8 mouse cellular contexts compared by ENCODE assay signal in the genomic region with DNA sequence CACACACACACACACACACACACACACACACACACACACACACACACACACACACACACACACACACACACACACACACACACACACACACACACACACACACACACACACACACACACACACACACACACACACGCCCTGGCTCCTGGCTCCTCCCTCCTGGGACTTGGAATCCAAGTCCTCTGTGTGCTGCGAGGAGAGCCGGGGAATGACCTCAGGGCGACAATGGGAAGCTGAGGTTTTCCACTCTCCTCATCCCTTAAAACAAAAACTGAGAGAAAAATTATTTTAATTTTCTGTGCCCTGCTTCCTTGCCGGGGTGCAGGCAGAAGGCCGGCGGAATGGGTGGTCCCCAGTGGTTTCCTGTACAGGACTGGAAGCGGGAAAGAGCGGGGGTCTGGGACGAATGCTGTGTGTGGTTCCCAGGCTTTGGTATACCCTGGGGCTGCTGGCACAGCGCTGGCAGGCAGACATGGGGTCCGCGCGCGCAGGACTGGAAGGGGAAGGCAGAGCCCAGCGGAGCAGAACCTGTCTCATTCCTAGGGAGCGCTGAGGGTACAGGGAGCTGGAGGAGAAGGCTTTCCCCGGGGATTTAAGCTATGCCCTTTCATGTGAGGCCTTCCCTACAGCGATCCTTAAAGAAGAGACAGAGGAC. TPM values are rescaled to one million over a fixed set of nuclear protein-coding genes. Genes with fewer than 3 reads are reported as not detected.
A peak's percentile ranks its signal among the peaks of the same experiment; 100 is the strongest.
DNase-seq lines count a peak whose midpoint lies in the region; ATAC-seq and TF ChIP-seq lines count a peak whose summit lies in the region.

No protein-coding gene starts in this region.

- H3K4me2 ChIP-seq in lung, embryonic 15.5 days, result peak overlapping the region; percentile 27; the same call in 1 of the 2 replicates
- H3K4me2 ChIP-seq in heart, postnatal 0 days (ENCODE audit: low read depth, low read length), result peak overlapping the region; percentile 25

- TF ChIP-seq CTCF in heart, postnatal 0 days (IDR thresholded peaks at IDR 0.05; ENCODE audit: low read depth), result no peak

- no peaks in the 10 kb centered on the region for H3K9me3 ChIP-seq in lung, embryonic 15.5 days
- H3K9me3 ChIP-seq in heart, postnatal 0 days (replicated peaks; ENCODE audit: control insufficient read depth, low read length), result no peaks in the 10 kb centered on the region
- no peaks in the 10 kb centered on the region for H3K9me3 ChIP-seq in limb, embryonic 10.5 days (replicated peaks)

- no peak overlapping the region for H3K9ac ChIP-seq in lung, embryonic 15.5 days
- no peak overlapping the region for H3K9ac ChIP-seq in heart, postnatal 0 days (replicated peaks; ENCODE audit: low read depth, low read length)

- peaks cover 54% of the 10 kb centered on the region for H3K27me3 ChIP-seq in lung, embryonic 15.5 days
- 0 out of 2 replicates have a peak, but pooled peaks cover 4% of the 10 kb centered on the region for H3K27me3 ChIP-seq in heart, postnatal 0 days (ENCODE audit: control insufficient read depth, insufficient read depth, low read length)
- peaks cover 81% of the 10 kb centered on the region for H3K27me3 ChIP-seq in limb, embryonic 10.5 days (ENCODE audit: low read depth, poor library complexity, severe bottlenecking)

- H3K36me3 ChIP-seq in lung, embryonic 15.5 days, result no peaks in the 10 kb centered on the region
- no peaks in the 10 kb centered on the region for H3K36me3 ChIP-seq in heart, postnatal 0 days (replicated peaks; ENCODE audit: control insufficient read depth, insufficient read depth, low read length)
- H3K36me3 ChIP-seq in limb, embryonic 10.5 days, result no peaks in the 10 kb centered on the region

- no peak for TF ChIP-seq EP300 in heart, postnatal 0 days (IDR thresholded peaks at IDR 0.05; ENCODE audit: low read depth)

- no peak overlapping the region for H3K4me3 ChIP-seq in lung, embryonic 15.5 days
- no peak overlapping the region for H3K4me3 ChIP-seq in heart, postnatal 0 days (ENCODE audit: low read depth, low read length)
- H3K4me3 ChIP-seq in limb, embryonic 10.5 days, result peak overlapping the region; percentile 36

- H3K4me1 ChIP-seq in lung, embryonic 15.5 days, result peaks cover 5% of the 10 kb centered on the region; the same call in 1 of the 2 replicates
- peaks cover 6% of the 10 kb centered on the region; the same call in 1 of the 2 replicates for H3K4me1 ChIP-seq in heart, postnatal 0 days (ENCODE audit: control insufficient read depth, insufficient read depth)
- H3K4me1 ChIP-seq in limb, embryonic 10.5 days, result peaks cover 12% of the 10 kb centered on the region

- H3K27ac ChIP-seq in lung, embryonic 15.5 days, result no peak overlapping the region
- 0 out of 2 replicates have a peak overlapping the region, but pooled peaks have one; percentile 32 for H3K27ac ChIP-seq in heart, postnatal 0 days (ENCODE audit: low read depth)
- no peak overlapping the region; the same call in 1 of the 2 replicates for H3K27ac ChIP-seq in limb, embryonic 10.5 days

- 12% methylated on average over 18 of the region's 19 CpGs for WGBS in lung, embryonic 15.5 days
- 13% methylated on average over 19 of the region's 19 CpGs for WGBS in heart, postnatal 0 days
- WGBS in limb, embryonic 10.5 days, result 9% methylated on average over 19 of the region's 19 CpGs

- no peak for DNase-seq in lung, postnatal 25 days (ENCODE audit: low spot score)
- peak; percentile 36 for DNase-seq in heart, postnatal 0 days (ENCODE audit: low spot score)
- DNase-seq in limb, embryonic 10.5 days (ENCODE audit: low spot score), result peak; percentile 48
- peak; percentile 45 for DNase-seq in retina, postnatal 1 day
- DNase-seq in frontal cortex, postnatal 25 days (ENCODE audit: low spot score in 2 of 2), result no peak
- DNase-seq in adrenal gland, postnatal 10 days, result no peak

- no peak for ATAC-seq in lung, embryonic 15.5 days (ENCODE audit: borderline replicate concordance, extremely low read depth, low FRiP score, low TSS enrichment)
- no peak; the same call in 1 of the 2 replicates for ATAC-seq in heart, postnatal 0 days (ENCODE audit: insufficient read depth, low read depth)
- no peak for ATAC-seq in erythroid progenitor cell, adult 5-6 weeks (replicated peaks; ENCODE audit: low FRiP score, poor library complexity, severe bottlenecking)

RNA-seq across cellular contexts. Expression of a gene that starts 30.1 kb away (rescaled TPM):
- not detected in 2 replicates for polyA plus RNA-seq in lung, embryonic 15.5 days (2015; fragmentation: Nextera tagmentation; extraction: Ambion mirVana)
- total RNA-seq in heart, postnatal 0 days (2014; rRNA removed; ENCODE audit: low replicate concordance), result not detected in 2 replicates
- not detected in 2 replicates for polyA plus RNA-seq in heart, postnatal 0 days (2015; fragmentation: Nextera tagmentation; extraction: Ambion mirVana)
- polyA plus RNA-seq in limb, embryonic 10.5 days (2016; fragmentation: Nextera tagmentation; extraction: Ambion mirVana), result not detected in 2 replicates
- not detected in 2 replicates for total RNA-seq in erythroid progenitor cell, adult 5-6 weeks (2015; ENCODE audit: low replicate concordance)
- not detected in 2 replicates for total RNA-seq in erythroid progenitor cell, adult 5-6 weeks (2017; ENCODE audit: low replicate concordance)
- total RNA-seq in adrenal gland, postnatal 10 days (2021), result not detected

RNA-seq across cellular contexts. Expression of a gene that starts 31.1 kb away (rescaled TPM):
- polyA plus RNA-seq in lung, embryonic 15.5 days (2015; fragmentation: Nextera tagmentation; extraction: Ambion mirVana), result 122 and 126 TPM in 2 replicates
- 77.8 and 91.4 TPM in 2 replicates for total RNA-seq in heart, postnatal 0 days (2014; rRNA removed; ENCODE audit: low replicate concordance)
- polyA plus RNA-seq in heart, postnatal 0 days (2015; fragmentation: Nextera tagmentation; extraction: Ambion mirVana), result 20.1 and 20.6 TPM in 2 replicates
- 260 and 283 TPM in 2 replicates for polyA plus RNA-seq in limb, embryonic 10.5 days (2016; fragmentation: Nextera tagmentation; extraction: Ambion mirVana)
- total RNA-seq in erythroid progenitor cell, adult 5-6 weeks (2015; ENCODE audit: low replicate concordance), result 127 and 148 TPM in 2 replicates
- total RNA-seq in erythroid progenitor cell, adult 5-6 weeks (2017; ENCODE audit: low replicate concordance), result 140 and 145 TPM in 2 replicates
- total RNA-seq in adrenal gland, postnatal 10 days (2021), result 10 to 100 TPM; 58.1 to 77.1 TPM

RNA-seq across cellular contexts. Expression of a gene that starts 57.9 kb away (rescaled TPM):
- polyA plus RNA-seq in lung, embryonic 15.5 days (2015; fragmentation: Nextera tagmentation; extraction: Ambion mirVana), result 628 and 681 TPM in 2 replicates
- 1,589 and 2,020 TPM in 2 replicates for total RNA-seq in heart, postnatal 0 days (2014; rRNA removed; ENCODE audit: low replicate concordance)
- polyA plus RNA-seq in heart, postnatal 0 days (2015; fragmentation: Nextera tagmentation; extraction: Ambion mirVana), result 3,128 and 3,343 TPM in 2 replicates
- polyA plus RNA-seq in limb, embryonic 10.5 days (2016; fragmentation: Nextera tagmentation; extraction: Ambion mirVana), result 651 and 677 TPM in 2 replicates
- 65.8 and 80.0 TPM in 2 replicates for total RNA-seq in erythroid progenitor cell, adult 5-6 weeks (2015; ENCODE audit: low replicate concordance)
- total RNA-seq in erythroid progenitor cell, adult 5-6 weeks (2017; ENCODE audit: low replicate concordance), result 67.9 and 87.3 TPM in 2 replicates
- 1,000 to 10,000 TPM; 1,321 to 1,365 TPM for total RNA-seq in adrenal gland, postnatal 10 days (2021)

Comparison
In these comparisons a context has a peak if more than half of its experiments do, and no peak if none do; other contexts are left out.
1. DNase-seq: peak in heart, postnatal 0 days (single experiment), limb, embryonic 10.5 days (single experiment) and retina, postnatal 1 day (single experiment); none in lung, postnatal 25 days (single experiment), frontal cortex, postnatal 25 days (0 of 2) and adrenal gland, postnatal 10 days (single experiment).
2. RNA of a gene that starts 57.9 kb away (total RNA-seq): 1,589 to 2,020 TPM in heart, postnatal 0 days and 1,321 to 1,365 TPM in adrenal gland, postnatal 10 days; 65.8 to 87.3 TPM in erythroid progenitor cell, adult 5-6 weeks; every median in the first group is over 10 times any median in the second.